Mouse (Mus musculus) G1E (cell line): ENCODE measurements around the gene Pola1.

Experiments
- CTCF ChIP-seq: IDR thresholded peaks from 2 replicates; pipeline ENCODE4 v1.5.1; 2012; ENCODE audit warnings: low read depth, low read length, inconsistent platforms, mixed read lengths
- GATA2 ChIP-seq: IDR thresholded peaks from 2 replicates; pipeline ENCODE4 v1.6.1; 2012; ENCODE audit warnings: low read depth, low read length, inconsistent platforms, borderline replicate concordance
- POLR2AphosphoS5 ChIP-seq: IDR thresholded peaks from 2 replicates; pipeline ENCODE4 v1.6.1; 2012; ENCODE audit warnings: low read depth, low read length, inconsistent platforms; ENCODE audit not compliant: insufficient replicate concordance
- TAL1 ChIP-seq: conservative IDR thresholded peaks from 2 replicates; pipeline ENCODE4 v1.6.1; 2012; ENCODE audit warnings: low read depth, low read length, inconsistent platforms, mixed read lengths

- TF ChIP-seq CTCF (no peak), TAL1 (no peak), POLR2AphosphoS5 (no peak), GATA2 (no peak)
These were observed 51.0 kb downstream of the Pola1 start for GRCm38 (mm10) chrX:93580931-93581330.
